Mouse (Mus musculus) heart, embryonic 16.5 days (tissue): Measurements from ENCODE around the gene 4930486L24Rik. TPM values are rescaled to one million over a fixed set of nuclear protein-coding genes. Genes with fewer than 3 reads are reported as not detected.

Experiments used
- ATAC-seq: fragments of 200-750 bp; cut with Nextera tagmentation; replicated peaks from 2 replicates; pipeline ENCODE4 v1.8.0; 2017; ENCODE audit warnings: moderate number of reproducible peaks; ENCODE audit not compliant: insufficient read depth, low FRiP score; ENCODE audit errors: extremely low read depth
- H3K27ac ChIP-seq: fragments of 300-500 bp; sonication (generic); 2 replicates; pipeline ENCODE4 v1.5.1; 2014; ENCODE audit warnings: mild to moderate bottlenecking, low read length, control low read depth, moderate library complexity
- H3K27me3 ChIP-seq: fragments of 300-500 bp; sonication (generic); 2 replicates; pipeline ENCODE4 v1.6.1; 2014; ENCODE audit warnings: low read length, mixed read lengths; ENCODE audit not compliant: control insufficient read depth, insufficient read depth
- H3K36me3 ChIP-seq: fragments of 300-500 bp; sonication (generic); 2 replicates; pipeline ENCODE4 v1.6.1; 2014; ENCODE audit not compliant: control insufficient read depth, insufficient read depth
- H3K4me1 ChIP-seq: fragments of 300-500 bp; sonication (generic); 2 replicates; pipeline ENCODE4 v1.6.1; 2014; ENCODE audit warnings: low read length, mixed read lengths; ENCODE audit not compliant: control insufficient read depth, insufficient read depth
- H3K4me2 ChIP-seq: fragments of 300-500 bp; sonication (generic); 2 replicates; pipeline ENCODE4 v1.6.1; 2014; ENCODE audit warnings: low read depth, mild to moderate bottlenecking, control low read depth, low read length
- H3K4me3 ChIP-seq: fragments of 300-500 bp; sonication (generic); 2 replicates; pipeline ENCODE4 v1.5.1; 2014; ENCODE audit warnings: mild to moderate bottlenecking, control low read depth, low read length
- H3K9ac ChIP-seq: fragments of 300-500 bp; sonication (generic); 2 replicates; pipeline ENCODE4 v1.6.1; 2014; ENCODE audit warnings: low read length, control low read depth
- H3K9me3 ChIP-seq: fragments of 300-500 bp; sonication (generic); replicated peaks from 2 replicates; pipeline ENCODE4 v1.6.1; 2016; ENCODE audit warnings: low read length; ENCODE audit not compliant: control insufficient read depth
- WGBS: fragments of 180-500 bp; shearing (Covaris S2); extraction: QIAGEN DNeasy Blood & Tissue Kit; methylation state at CpG from one replicate; pipeline ENCODE4 v1.1.7; 2014; 5-methylcytosine and 5-hydroxymethylcytosine counted together
- polyA plus RNA-seq: library from polyadenylated mRNA; unstranded; fragments of >200 nt; fragmentation: Nextera tagmentation; extraction: Ambion mirVana; gene quantifications from 2 replicates; pipeline ENCODE4 v1.2.1, GENCODE M21; 2015

4930486L24Rik gene
- polyA plus RNA-seq, 1 experiment from 2014 or later: not detected

- no peak overlapping the region for H3K4me2 ChIP-seq
- H3K27ac ChIP-seq: no peak overlapping the region
- ATAC-seq: no peak
- H3K27me3 ChIP-seq: no peaks in the 10 kb centered on the region
- H3K36me3 ChIP-seq: no peaks in the 10 kb centered on the region
- H3K4me3 ChIP-seq: no peak overlapping the region
- H3K9me3 ChIP-seq: no peaks in the 10 kb centered on the region
- no peak overlapping the region for H3K9ac ChIP-seq
- WGBS: 61% methylated on average over 2 of the region's 2 CpGs
- no peaks in the 10 kb centered on the region for H3K4me1 ChIP-seq
These were observed 24.8 kb downstream of the 4930486L24Rik start for GRCm38 (mm10) chr13:60839353-60839902.

GRCm38 (mm10) chr13:60826052-60826451, 38.2 kb downstream of the 4930486L24Rik start:
- WGBS: 40% methylated on average over 3 of the region's 3 CpGs

GRCm38 (mm10) chr13:60820486-60821175, 43.6 kb downstream of the 4930486L24Rik start:
- 52% methylated on average over 3 of the region's 3 CpGs for WGBS
- no peak overlapping the region for H3K9ac ChIP-seq
- no peak overlapping the region for H3K4me3 ChIP-seq
- no peaks in the 10 kb centered on the region for H3K36me3 ChIP-seq
- no peak for ATAC-seq
- no peak overlapping the region for H3K27ac ChIP-seq
- no peaks in the 10 kb centered on the region for H3K27me3 ChIP-seq
- no peak overlapping the region for H3K4me2 ChIP-seq
- no peaks in the 10 kb centered on the region for H3K9me3 ChIP-seq
- no peaks in the 10 kb centered on the region for H3K4me1 ChIP-seq

More at GRCm38 (mm10) chr13:60826052-60826451, 38.2 kb downstream of the 4930486L24Rik start:
- Histone ChIP-seq H3K4me3 (no peak overlapping the region), H3K27ac (no peak overlapping the region), H3K4me1 (no peaks in the 10 kb centered on the region), H3K4me2 (no peak overlapping the region), H3K9me3 (no peaks in the 10 kb centered on the region), H3K36me3 (no peaks in the 10 kb centered on the region), H3K27me3 (no peaks in the 10 kb centered on the region), H3K9ac (no peak overlapping the region)
- ATAC-seq: no peak; the same call in 1 of the 2 replicates

GRCm38 (mm10) chr13:60819469-60819868, 44.8 kb downstream of the 4930486L24Rik start:
- Histone ChIP-seq H3K36me3 (no peaks in the 10 kb centered on the region), H3K4me3 (no peak overlapping the region), H3K4me1 (no peaks in the 10 kb centered on the region), H3K27ac (no peak overlapping the region), H3K9me3 (no peaks in the 10 kb centered on the region), H3K27me3 (no peaks in the 10 kb centered on the region), H3K9ac (no peak overlapping the region), H3K4me2 (no peak overlapping the region)
- ATAC-seq: no peak
- 7% methylated on average over 7 of the region's 7 CpGs for WGBS

GRCm38 (mm10) chr13:60813722-60814121, 50.6 kb downstream of the 4930486L24Rik start:
- no peak for ATAC-seq
- H3K36me3 ChIP-seq: no peaks in the 10 kb centered on the region
- H3K27ac ChIP-seq: no peak overlapping the region
- 53% methylated on average over 1 of the region's 1 CpGs for WGBS
- H3K4me1 ChIP-seq: no peaks in the 10 kb centered on the region
- no peak overlapping the region for H3K4me3 ChIP-seq
- H3K27me3 ChIP-seq: no peaks in the 10 kb centered on the region
- H3K9ac ChIP-seq: no peak overlapping the region
- H3K4me2 ChIP-seq: no peak overlapping the region
- no peaks in the 10 kb centered on the region for H3K9me3 ChIP-seq

GRCm38 (mm10) chr13:60812768-60813167, 51.5 kb downstream of the 4930486L24Rik start:
- ATAC-seq: no peak

GRCm38 (mm10) chr13:60809690-60810089, 54.6 kb downstream of the 4930486L24Rik start:
- Histone ChIP-seq H3K9ac (no peak overlapping the region), H3K27me3 (no peaks in the 10 kb centered on the region), H3K9me3 (no peaks in the 10 kb centered on the region), H3K4me2 (no peak overlapping the region), H3K4me3 (no peak overlapping the region), H3K36me3 (no peaks in the 10 kb centered on the region), H3K4me1 (no peaks in the 10 kb centered on the region), H3K27ac (no peak overlapping the region)
- ATAC-seq: no peak
- WGBS: 42% methylated on average over 2 of the region's 2 CpGs

More at GRCm38 (mm10) chr13:60812768-60813167, 51.5 kb downstream of the 4930486L24Rik start:
- no peaks in the 10 kb centered on the region for H3K4me1 ChIP-seq
- no peak overlapping the region for H3K4me3 ChIP-seq
- no peaks in the 10 kb centered on the region for H3K9me3 ChIP-seq
- no peak overlapping the region for H3K9ac ChIP-seq
- no peak overlapping the region for H3K27ac ChIP-seq
- WGBS: 59% methylated on average over 6 of the region's 6 CpGs
- no peaks in the 10 kb centered on the region for H3K27me3 ChIP-seq
- H3K36me3 ChIP-seq: no peaks in the 10 kb centered on the region
- no peak overlapping the region for H3K4me2 ChIP-seq

- Histone ChIP-seq H3K9me3 (no peaks in the 10 kb centered on the region), H3K9ac (no peak within 1 kb of the TSS), H3K27ac (no peak within 1 kb of the TSS), H3K4me3 (no peak within 1 kb of the TSS), H3K4me2 (no peak within 1 kb of the TSS), H3K4me1 (no peaks in the 10 kb centered on the region), H3K36me3 (no peaks in the 10 kb centered on the region), H3K27me3 (no peaks in the 10 kb centered on the region)
- 70% methylated on average over 1 of the region's 1 CpGs for WGBS
- ATAC-seq: no peak
These were observed 61.5 kb downstream of the 4930486L24Rik start, which contains the start of gene Ctsll3 for GRCm38 (mm10) chr13:60802749-60803148. TSS of gene Ctsll3 (minus strand) at chr13:60802849.
